ENCODE assay signal across 10 mouse cellular contexts in genomic region chr11:114923961-114924360, GRCm38 (mm10). TPM values are rescaled to one million over a fixed set of nuclear protein-coding genes. Genes with fewer than 3 reads are reported as not detected.
A peak's percentile ranks its signal among the peaks of the same experiment; 100 is the strongest.
DNase-seq lines count a peak whose midpoint lies in the region; ATAC-seq and TF ChIP-seq lines count a peak whose summit lies in the region.
"Had no signal": no experiment of that assay in that cellular context is flagged by ENCODE, and none has a peak within 500 bp of the region (broad histone marks: within the 10 kb centered on the region; RNA-seq: fewer than 3 reads in every experiment).

No protein-coding gene starts in this region.

- no peak overlapping the region for H3K27ac ChIP-seq in cerebellum, adult 2 months (ENCODE audit: insufficient read depth, low read length)
- no peak overlapping the region for H3K27ac ChIP-seq in midbrain, embryonic 14.5 days (replicated peaks; ENCODE audit: low read depth, low read length)
- no peak overlapping the region for H3K27ac ChIP-seq in midbrain, embryonic 15.5 days
- H3K27ac ChIP-seq in limb, embryonic 11.5 days (replicated peaks; ENCODE audit: low read depth, low read length), result no peak overlapping the region

- TF ChIP-seq POLR2A in cerebellum, adult 2 months (IDR thresholded peaks at IDR 0.05; ENCODE audit: borderline replicate concordance, insufficient read depth, low read length), result no peak

- TF ChIP-seq CTCF in cerebellum, adult 2 months (IDR thresholded peaks at IDR 0.05; ENCODE audit: borderline replicate concordance, insufficient read depth, low read depth, low read length), result peak; percentile 6; the same call in 1 of the 2 replicates

- WGBS in cerebellum, adult 2 months, result 87% methylated on average over 4 of the region's 4 CpGs
- 73% methylated on average over 4 of the region's 4 CpGs for WGBS in midbrain, embryonic 14.5 days
- 75% methylated on average over 4 of the region's 4 CpGs for WGBS in midbrain, embryonic 15.5 days
- 76% methylated on average over 4 of the region's 4 CpGs for WGBS in limb, embryonic 11.5 days

- intact Hi-C loops in heart, postnatal 10 days (cut with DNase I), result no loop called here

- no peak overlapping the region for H3K4me2 ChIP-seq in midbrain, embryonic 14.5 days (ENCODE audit: low read length)
- H3K4me2 ChIP-seq in midbrain, embryonic 15.5 days, result no peak overlapping the region
- no peak overlapping the region for H3K4me2 ChIP-seq in limb, embryonic 11.5 days (ENCODE audit: low read depth, severe bottlenecking)

- H3K9me3 ChIP-seq in midbrain, embryonic 14.5 days (ENCODE audit: control insufficient read depth, low read length), result no peaks in the 10 kb centered on the region
- H3K9me3 ChIP-seq in midbrain, embryonic 15.5 days, result no peaks in the 10 kb centered on the region
- H3K9me3 ChIP-seq in limb, embryonic 11.5 days (ENCODE audit: control insufficient read depth, low read length), result no peaks in the 10 kb centered on the region

- peak in 1 of 2 experiments; percentile 35 for DNase-seq in cerebellum, adult 2 months
- DNase-seq in midbrain, embryonic 14.5 days, result peak; percentile 8
- DNase-seq in limb, embryonic 11.5 days (ENCODE audit: low spot score), result peak; percentile 45
- peak; percentile 69 for DNase-seq in thymus, postnatal 14 days
- no peak for DNase-seq in gastrocnemius, postnatal 4 days (ENCODE audit: low spot score in 2 of 2)
- no peak for DNase-seq in heart, postnatal 10 days

- H3K27me3 ChIP-seq in cerebellum, adult 2 months (ENCODE audit: control insufficient read depth, insufficient read depth, low read length), result no peaks in the 10 kb centered on the region
- H3K27me3 ChIP-seq in midbrain, embryonic 14.5 days (ENCODE audit: control insufficient read depth, insufficient read depth, low read length), result no peaks in the 10 kb centered on the region
- H3K27me3 ChIP-seq in midbrain, embryonic 15.5 days (replicated peaks), result no peaks in the 10 kb centered on the region
- no peaks in the 10 kb centered on the region for H3K27me3 ChIP-seq in limb, embryonic 11.5 days (ENCODE audit: control insufficient read depth, insufficient read depth, low read length)

- H3K4me3 ChIP-seq in cerebellum, adult 2 months (replicated peaks; ENCODE audit: insufficient read depth, low read depth, low read length), result no peak overlapping the region
- H3K4me3 ChIP-seq in midbrain, embryonic 14.5 days (replicated peaks; ENCODE audit: low read depth, low read length), result no peak overlapping the region
- no peak overlapping the region for H3K4me3 ChIP-seq in midbrain, embryonic 15.5 days
- no peak overlapping the region for H3K4me3 ChIP-seq in limb, embryonic 11.5 days (ENCODE audit: low read depth, low read length)

- H3K36me3 ChIP-seq in midbrain, embryonic 14.5 days (ENCODE audit: control insufficient read depth, insufficient read depth, low read length), result no peaks in the 10 kb centered on the region
- no peaks in the 10 kb centered on the region for H3K36me3 ChIP-seq in midbrain, embryonic 15.5 days (replicated peaks)
- no peaks in the 10 kb centered on the region for H3K36me3 ChIP-seq in limb, embryonic 11.5 days (ENCODE audit: control insufficient read depth, insufficient read depth, low read length)

- peaks cover 4% of the 10 kb centered on the region for H3K4me1 ChIP-seq in cerebellum, adult 2 months (ENCODE audit: control insufficient read depth, insufficient read depth, low read length)
- no peaks in the 10 kb centered on the region for H3K4me1 ChIP-seq in midbrain, embryonic 14.5 days (ENCODE audit: control insufficient read depth, insufficient read depth, low read length)
- H3K4me1 ChIP-seq in midbrain, embryonic 15.5 days, result no peaks in the 10 kb centered on the region
- no peaks in the 10 kb centered on the region for H3K4me1 ChIP-seq in limb, embryonic 11.5 days (ENCODE audit: control insufficient read depth, insufficient read depth, low read length)

- no peak overlapping the region for H3K9ac ChIP-seq in midbrain, embryonic 14.5 days (replicated peaks; ENCODE audit: low read length)
- no peak overlapping the region for H3K9ac ChIP-seq in midbrain, embryonic 15.5 days
- H3K9ac ChIP-seq in limb, embryonic 11.5 days (ENCODE audit: low read length), result no peak overlapping the region

- no peak for ATAC-seq in cerebellum, adult (ENCODE audit: insufficient number of reproducible peaks, low FRiP score, low TSS enrichment)
- ATAC-seq in midbrain, embryonic 14.5 days (ENCODE audit: low FRiP score, low TSS enrichment), result no peak
- no peak for ATAC-seq in midbrain, embryonic 15.5 days (replicated peaks)
- ATAC-seq in limb, embryonic 11.5 days (ENCODE audit: insufficient number of reproducible peaks, low FRiP score, low TSS enrichment, low read depth), result no peak

RNA-seq across cellular contexts. Expression of gene Cd300lb, which starts 10.2 kb away (rescaled TPM):
- polyA plus RNA-seq in cerebellum, adult 2 months (2012; rRNA removed), result 0.44 and 0.71 TPM in 2 replicates
- 0.21 TPM in 1 of 2 replicates, not detected in the other for polyA plus RNA-seq in midbrain, embryonic 14.5 days (2014; fragmentation: Nextera tagmentation; extraction: Ambion mirVana)
- 0.14 TPM in 1 of 2 replicates, not detected in the other for polyA plus RNA-seq in midbrain, embryonic 15.5 days (2015; fragmentation: Nextera tagmentation; extraction: Ambion mirVana)
- not detected in 2 replicates for polyA plus RNA-seq in limb, embryonic 11.5 days (2014; fragmentation: Nextera tagmentation; extraction: Ambion mirVana)
- total RNA-seq in gastrocnemius, postnatal 4 days (2021), result 1 to 10 TPM in 1 of 2 experiments, under 1 TPM in 1; 0.49 to 1.1 TPM
- under 1 TPM; 0.19 to 0.77 TPM for total RNA-seq in heart, postnatal 10 days (2021)

RNA-seq across cellular contexts. Expression of gene Cd300a, which starts 34.1 kb away (rescaled TPM):
- 5.2 and 6.5 TPM in 2 replicates for polyA plus RNA-seq in cerebellum, adult 2 months (2012; rRNA removed)
- polyA plus RNA-seq in midbrain, embryonic 14.5 days (2014; fragmentation: Nextera tagmentation; extraction: Ambion mirVana), result 0.72 and 1.7 TPM in 2 replicates
- 0.86 and 0.94 TPM in 2 replicates for polyA plus RNA-seq in midbrain, embryonic 15.5 days (2015; fragmentation: Nextera tagmentation; extraction: Ambion mirVana)
- 0.45 and 0.61 TPM in 2 replicates for polyA plus RNA-seq in limb, embryonic 11.5 days (2014; fragmentation: Nextera tagmentation; extraction: Ambion mirVana)
- 1 to 10 TPM; 1.3 to 2.0 TPM for total RNA-seq in gastrocnemius, postnatal 4 days (2021)
- under 1 TPM; 0.96 to 0.99 TPM for total RNA-seq in heart, postnatal 10 days (2021)

RNA-seq across cellular contexts. Expression of gene Cd300c, which starts 45.0 kb away (rescaled TPM):
- 0.18 TPM in 1 of 2 replicates, not detected in the other for polyA plus RNA-seq in cerebellum, adult 2 months (2012; rRNA removed)
- polyA plus RNA-seq in midbrain, embryonic 14.5 days (2014; fragmentation: Nextera tagmentation; extraction: Ambion mirVana), result not detected in 2 replicates
- polyA plus RNA-seq in midbrain, embryonic 15.5 days (2015; fragmentation: Nextera tagmentation; extraction: Ambion mirVana), result not detected in 2 replicates
- polyA plus RNA-seq in limb, embryonic 11.5 days (2014; fragmentation: Nextera tagmentation; extraction: Ambion mirVana), result not detected in 2 replicates
- not detected for total RNA-seq in gastrocnemius, postnatal 4 days (2021)
- not detected for total RNA-seq in heart, postnatal 10 days (2021)
- polyA plus RNA-seq: lung, embryonic 16.5 days; stomach, embryonic 14.5 days had no signal

Comparison
In these comparisons a context has a peak if more than half of its experiments do, and no peak if none do; other contexts are left out.
1. DNase-seq: peak in midbrain, embryonic 14.5 days (single experiment), limb, embryonic 11.5 days (single experiment) and thymus, postnatal 14 days (single experiment); none in gastrocnemius, postnatal 4 days (0 of 2) and heart, postnatal 10 days (0 of 2).